Mouse (Mus musculus) c-Kit-positive CD71-negative TER-119-negative erythroid progenitor cells, embryonic 14.5 days (primary cell): Measurements from ENCODE around the gene Pfdn4.

Experiments used
- DNase-seq: peaks from one replicate; pipeline ENCODE4 v3.0.0-alpha.2; 2013; ENCODE audit warnings: low read depth

Pfdn4 gene

GRCm38 (mm10) chr2:170498011-170498410 is 1.8 kb downstream of the Pfdn4 start:
- DNase-seq, result no peak

DNA sequence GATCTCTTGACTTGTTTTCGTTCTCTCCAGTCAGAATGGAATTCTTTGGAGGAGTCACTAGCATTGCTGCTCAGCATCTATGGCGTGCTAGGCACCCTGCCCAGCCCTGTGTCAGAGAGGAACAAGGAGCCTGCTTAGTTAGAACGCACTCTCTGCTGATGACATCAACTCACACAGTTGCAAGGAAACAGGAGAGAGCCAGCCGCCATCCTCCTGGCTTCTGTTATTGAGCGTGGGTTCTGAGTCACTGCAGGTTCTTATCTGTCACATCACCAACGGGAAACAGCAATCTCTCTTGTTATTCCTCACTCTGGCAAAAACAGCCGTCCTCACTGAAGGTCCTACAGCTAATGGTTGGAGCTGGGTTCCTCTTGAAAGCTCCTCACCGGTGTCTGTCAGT is 7.1 kb downstream of the Pfdn4 start:
- DNase-seq, result no peak

DNA sequence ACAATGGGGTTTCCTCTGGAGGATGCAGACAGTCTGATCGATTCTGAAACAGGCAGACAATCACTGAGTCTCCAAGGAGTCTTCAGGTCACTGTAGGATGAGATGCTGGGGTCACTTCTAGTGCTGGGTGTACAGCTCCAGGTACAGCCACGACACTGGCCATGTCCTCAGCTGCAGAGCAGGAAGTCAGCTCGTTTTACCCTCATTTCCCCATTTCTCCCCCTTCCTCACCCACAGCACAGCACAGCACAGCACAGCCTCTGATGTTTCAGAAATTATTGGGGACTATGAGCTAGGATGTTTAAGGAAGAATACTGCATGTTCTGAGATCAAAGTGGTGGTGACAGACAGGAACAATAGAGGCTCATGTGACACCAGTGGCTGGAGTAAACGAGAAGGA is 7.8 kb downstream of the Pfdn4 start:
- no peak for DNase-seq

- DNase-seq, result peak; percentile 81
Measured at GRCm38 (mm10) chr2:170507734-170508133, 11.5 kb downstream of the Pfdn4 start.

DNA sequence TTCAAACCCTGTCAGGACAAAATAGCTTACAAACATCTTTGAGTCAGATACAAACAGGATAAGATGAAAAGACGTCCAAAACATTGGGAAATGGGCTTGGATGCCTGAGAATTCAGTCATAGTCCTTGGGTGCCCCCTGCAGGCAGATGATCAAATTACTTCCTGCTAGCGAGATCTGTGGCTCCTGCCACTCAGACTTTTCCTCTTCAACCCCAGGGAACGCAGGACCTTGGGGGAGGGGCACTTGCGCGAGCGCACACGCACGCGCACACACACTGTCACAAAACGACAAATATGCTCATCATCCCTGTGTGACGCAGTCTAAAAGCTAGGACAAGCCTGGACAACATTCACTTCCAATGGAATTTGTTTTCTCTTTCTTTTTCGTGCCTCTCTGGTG is 12.6 kb downstream of the Pfdn4 start:
- peak; percentile 79 for DNase-seq

DNA sequence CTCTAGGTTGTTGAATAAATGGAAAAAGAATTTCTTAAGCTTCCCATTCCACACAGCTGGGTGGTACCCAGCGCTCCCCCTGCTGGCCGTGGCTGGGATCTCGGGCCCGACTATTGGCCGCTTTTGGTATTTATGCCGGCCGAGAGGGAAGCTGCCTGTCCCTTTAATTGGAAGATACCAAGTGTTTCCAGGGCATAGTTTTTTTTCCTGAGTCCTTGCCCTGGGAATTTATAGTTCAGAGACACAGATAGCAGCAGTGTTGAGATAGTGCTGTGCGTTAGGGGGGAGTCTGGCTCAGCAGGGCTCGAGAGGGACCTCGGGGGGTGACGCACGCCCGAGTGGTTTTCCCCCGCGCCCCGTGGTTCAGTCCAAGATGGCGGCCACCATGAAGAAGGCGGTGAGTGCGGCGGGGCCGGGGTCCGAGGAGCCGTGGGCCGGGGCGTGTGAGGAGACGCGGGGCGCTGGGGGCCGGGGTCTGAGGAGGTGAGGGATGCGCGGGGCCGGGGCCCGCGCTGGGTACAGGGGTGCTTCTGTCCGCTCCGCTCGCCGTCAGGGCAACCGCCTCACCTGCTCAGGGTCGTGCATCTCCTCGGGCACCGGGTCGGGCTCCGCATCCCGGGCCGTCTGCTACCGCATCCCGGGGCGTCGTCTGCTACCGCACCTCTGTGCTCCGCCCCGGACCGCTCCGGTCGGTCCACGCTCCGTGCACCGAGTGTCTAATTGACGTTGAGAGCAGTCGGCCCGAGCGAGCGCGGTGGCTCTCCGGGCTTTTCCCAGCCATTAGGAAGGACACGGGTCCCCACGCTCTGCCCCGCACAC is 15.1 kb downstream of the Pfdn4 start:
- peak; percentile 79 for DNase-seq

- no peak for DNase-seq
Measured at GRCm38 (mm10) chr2:170513756-170514155, 17.5 kb downstream of the Pfdn4 start.

DNA sequence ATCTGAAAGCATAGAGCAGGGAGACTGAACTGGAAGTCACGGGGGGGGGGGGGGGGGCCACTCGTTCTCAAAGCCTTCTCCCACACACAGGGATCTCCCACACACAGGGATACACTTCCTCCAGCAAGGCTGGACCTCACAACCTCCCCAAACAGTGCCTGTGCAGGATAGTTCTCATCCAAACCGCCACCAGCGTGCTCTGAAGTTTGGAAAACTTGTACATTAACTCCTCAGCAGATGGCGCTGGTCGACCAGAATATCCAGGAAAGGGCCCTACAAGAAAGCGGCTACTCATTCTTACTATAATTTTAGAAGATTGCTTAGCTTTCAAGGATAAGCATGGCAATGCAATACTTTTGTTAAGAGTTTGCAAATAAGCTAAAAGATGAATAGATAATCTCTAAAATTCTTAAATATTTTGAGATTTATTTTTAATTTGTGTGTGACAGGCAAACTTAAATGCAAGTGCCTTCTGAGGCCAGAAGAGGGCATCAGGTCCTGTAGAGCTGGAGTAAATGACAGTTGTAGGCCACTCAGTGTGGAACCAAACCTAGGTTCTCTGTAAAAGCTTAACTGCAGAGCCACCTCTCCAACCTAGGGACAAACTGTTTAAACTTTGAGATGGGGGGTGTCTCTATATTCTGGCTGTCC is 24.2 kb downstream of the Pfdn4 start:
- DNase-seq, result peak; percentile 49

GRCm38 (mm10) chr2:170526513-170526912 is 30.3 kb downstream of the Pfdn4 start:
- DNase-seq, result no peak

DNA sequence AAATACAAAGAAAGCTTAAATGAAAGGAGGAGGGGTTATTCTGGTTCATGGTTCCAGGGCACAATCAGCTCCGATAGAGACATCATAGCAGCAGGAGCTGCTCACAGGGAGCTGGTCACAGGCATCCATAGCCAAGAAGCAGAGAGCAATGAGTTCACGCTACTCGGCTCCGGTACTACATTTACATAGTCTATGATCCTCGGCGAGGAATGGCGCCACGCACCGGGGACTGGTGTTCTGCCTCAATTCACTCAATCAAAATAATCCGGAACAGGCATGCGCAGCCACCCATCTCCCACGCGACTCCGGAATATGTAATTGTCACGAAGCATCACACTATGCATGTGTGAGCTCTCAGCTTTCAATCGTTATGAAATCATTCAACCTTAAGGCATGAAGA is 31.8 kb downstream of the Pfdn4 start:
- no peak for DNase-seq

DNA sequence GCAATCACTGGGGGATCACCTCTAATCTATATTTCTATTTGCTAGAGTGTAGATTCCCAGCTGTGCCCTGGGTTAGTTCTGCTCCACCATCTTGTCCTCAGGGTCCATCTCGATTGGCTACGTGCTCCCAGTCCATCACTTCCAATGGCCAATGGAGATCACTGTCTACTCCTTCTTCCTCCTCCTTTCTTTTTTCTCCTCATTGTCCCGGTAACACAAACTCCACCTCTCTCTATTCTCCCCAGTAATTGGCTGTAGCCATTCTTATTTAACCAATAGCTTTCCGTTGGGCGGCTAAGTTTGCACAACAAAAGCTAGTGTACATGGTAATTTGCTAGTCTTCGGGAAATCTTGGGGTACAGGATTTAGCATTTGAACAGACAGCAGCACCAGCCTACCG is 33.5 kb downstream of the Pfdn4 start:
- no peak for DNase-seq

DNA sequence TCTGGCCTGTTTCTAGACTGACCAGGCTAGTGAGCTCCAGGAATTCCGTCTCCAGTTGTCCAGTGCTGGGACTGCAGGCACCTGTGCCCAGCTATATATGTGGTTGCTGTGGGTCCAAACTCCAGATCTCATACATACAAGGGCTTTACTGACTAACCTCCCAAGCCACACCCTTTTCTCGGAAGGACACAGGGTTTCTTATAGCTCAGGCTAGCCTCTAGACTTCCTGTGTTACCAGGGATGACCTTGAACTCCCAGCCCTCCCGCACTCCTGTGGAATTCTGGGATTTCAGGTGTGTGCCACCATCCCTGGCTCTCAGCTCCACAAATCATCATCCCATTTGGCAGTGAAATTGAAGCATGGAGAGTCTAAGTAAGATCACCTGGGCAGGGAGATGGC is 34.0 kb downstream of the Pfdn4 start:
- no peak for DNase-seq

- no peak for DNase-seq
Measured at GRCm38 (mm10) chr2:170534116-170534802, 38.0 kb downstream of the Pfdn4 start.

- no peak for DNase-seq
Measured at GRCm38 (mm10) chr2:170534803-170535174, 38.6 kb downstream of the Pfdn4 start.

DNA sequence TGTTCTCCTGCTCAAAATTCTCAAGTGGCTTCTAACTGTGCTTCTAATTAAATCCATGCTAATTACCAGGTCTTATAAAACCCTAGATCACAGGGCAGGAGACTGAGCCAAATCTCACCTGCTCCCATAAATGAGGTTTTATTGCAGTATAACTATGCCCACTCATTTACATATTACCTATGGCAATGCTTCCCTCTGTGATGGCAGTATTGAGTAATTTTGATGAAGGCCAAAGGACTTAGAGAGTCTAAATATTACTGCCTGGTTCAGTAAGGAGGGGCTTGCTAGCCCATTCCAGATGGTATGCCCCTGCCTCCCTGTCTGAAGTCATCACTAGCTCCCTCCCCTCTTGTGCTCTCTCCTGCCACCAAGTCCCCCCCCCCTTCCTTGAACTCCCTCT is 39.6 kb downstream of the Pfdn4 start:
- DNase-seq, result no peak

GRCm38 (mm10) chr2:170539211-170539610 is 43.0 kb downstream of the Pfdn4 start:
- DNase-seq, result no peak

- DNase-seq, result no peak
Measured at GRCm38 (mm10) chr2:170543625-170544024, 47.4 kb downstream of the Pfdn4 start.

- DNase-seq, result no peak
Measured at GRCm38 (mm10) chr2:170544159-170544558, 47.9 kb downstream of the Pfdn4 start.

DNA sequence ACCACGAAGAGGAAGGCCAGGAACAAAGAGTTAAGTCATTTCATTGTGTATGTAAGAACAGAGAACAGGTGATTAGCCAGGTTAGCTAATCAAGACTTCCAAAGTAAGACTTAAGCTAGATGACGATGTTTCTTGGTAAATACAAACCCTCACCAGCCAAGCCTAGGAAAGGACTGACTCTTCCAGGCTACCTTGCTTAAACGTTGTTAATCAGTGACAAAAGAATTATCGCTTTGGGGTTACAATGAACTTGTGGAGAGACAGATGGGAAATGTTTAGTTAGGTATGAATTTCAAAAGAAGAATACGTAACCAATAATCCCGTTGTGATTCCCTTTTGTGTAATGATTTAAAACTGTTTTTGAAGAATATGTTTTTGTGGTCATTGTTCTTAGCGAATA is 48.7 kb downstream of the Pfdn4 start:
- no peak for DNase-seq

GRCm38 (mm10) chr2:170545745-170546144 is 49.5 kb downstream of the Pfdn4 start:
- DNase-seq, result no peak

- no peak for DNase-seq
Measured at GRCm38 (mm10) chr2:170547526-170547925, 51.3 kb downstream of the Pfdn4 start.

DNA sequence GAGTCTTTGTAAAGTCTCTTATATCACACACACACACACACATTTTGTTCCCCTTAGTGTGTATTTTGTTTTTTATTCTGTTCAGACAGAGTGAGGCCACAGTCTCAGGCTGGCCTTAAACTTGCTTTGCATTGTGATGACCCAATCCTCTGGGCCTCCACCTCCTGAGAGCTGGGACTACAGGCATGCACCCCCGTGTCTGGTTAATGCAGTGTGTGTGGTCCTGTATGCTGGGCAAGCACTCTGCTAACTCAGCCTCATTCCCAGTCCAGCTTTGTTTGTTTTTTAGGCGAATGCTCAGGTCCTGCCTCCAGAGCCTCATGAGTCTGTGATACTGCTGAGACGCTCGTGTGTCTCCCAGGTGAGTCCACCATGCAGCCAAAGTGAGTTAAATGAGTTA is 51.8 kb downstream of the Pfdn4 start:
- DNase-seq, result no peak

DNA sequence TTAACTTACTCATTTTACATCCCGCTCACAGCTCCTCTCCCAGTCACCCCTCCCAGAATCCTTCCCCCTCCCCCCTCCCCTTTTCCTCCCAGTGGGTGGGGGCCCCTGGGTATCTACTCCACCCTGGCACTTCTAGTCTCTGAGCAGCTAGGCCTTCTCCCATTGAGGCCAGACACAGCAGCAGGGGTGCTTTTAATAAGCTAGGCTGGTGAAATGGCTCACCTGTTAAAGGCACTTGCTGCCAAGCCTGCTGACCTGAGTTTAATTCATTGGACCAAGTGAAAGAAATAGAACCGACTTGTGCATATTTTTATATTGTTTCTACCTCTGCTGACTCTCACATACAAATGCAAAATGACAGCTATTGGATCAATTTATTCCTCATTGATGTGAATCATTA is 52.9 kb downstream of the Pfdn4 start:
- DNase-seq, result no peak
